Mouse (Mus musculus): ENCODE results near the gene Btnl10.

Gene Btnl10

GRCm38 (mm10) chr11:58959921-58960465, 42.3 kb downstream of the Btnl10 start:
- no peak for DNase-seq (ENCODE audit: low spot score)

- DNase-seq (ENCODE audit: low spot score), result no peak
Observed at GRCm38 (mm10) chr11:58961364-58962177, 43.9 kb downstream of the Btnl10 start.

- DNase-seq (ENCODE audit: low spot score), result no peak
Observed at GRCm38 (mm10) chr11:58963543-58963942, 45.8 kb downstream of the Btnl10 start.

- no peak for DNase-seq (ENCODE audit: low spot score)
Observed at GRCm38 (mm10) chr11:58964216-58964615, 46.5 kb downstream of the Btnl10 start.

GRCm38 (mm10) chr11:58965001-58965760, 47.5 kb downstream of the Btnl10 start:
- DNase-seq (ENCODE audit: low spot score), result no peak

GRCm38 (mm10) chr11:58967346-58967745, 49.6 kb downstream of the Btnl10 start:
- DNase-seq (ENCODE audit: low spot score), result no peak

GRCm38 (mm10) chr11:58968551-58968950, 50.8 kb downstream of the Btnl10 start:
- DNase-seq (ENCODE audit: low spot score), result no peak

GRCm38 (mm10) chr11:58969027-58969426, 51.3 kb downstream of the Btnl10 start:
- no peak for DNase-seq (ENCODE audit: low spot score)

GRCm38 (mm10) chr11:58969659-58970058, 52.0 kb downstream of the Btnl10 start:
- DNase-seq (ENCODE audit: low spot score), result no peak

GRCm38 (mm10) chr11:58970831-58971530, 53.3 kb downstream of the Btnl10 start:
- DNase-seq (ENCODE audit: low spot score), result no peak

- no peak for DNase-seq (ENCODE audit: low spot score)
Observed at GRCm38 (mm10) chr11:58971796-58972195, 54.1 kb downstream of the Btnl10 start.

GRCm38 (mm10) chr11:58974414-58974813, 56.7 kb downstream of the Btnl10 start:
- DNase-seq (ENCODE audit: low spot score), result no peak

All from layer of hippocampus, adult 9-10 months (tissue).